Mouse (Mus musculus) adrenal gland (tissue): ENCODE results near the gene Cox6b1.

Experiments used
- intact Hi-C: fragments of 180-260 bp; cut with DNase I; formaldehyde crosslinking; loops from one replicate; pipeline ENCODE4 v1.15.1; 2025
- long read RNA-seq, 2 experiments: library from polyadenylated mRNA; unstranded; transcript quantifications; one replicate each; pipeline ENCODE4 v2.0.0; 2020; ENCODE audit warnings: borderline replicate concordance in 1 of 2; ENCODE audit not compliant: insufficient replicate concordance in 1 of 2

Cox6b1 gene
- long read RNA-seq, experiment 1, transcript Cox6b1-201 (4 exons, 618 nt): major isoform, 887 of 902 reads
- long read RNA-seq, experiment 1, partial matches to known transcripts: 1 of 902 reads
- long read RNA-seq, experiment 1, other reads (novel, unspliced or antisense): 14 of 902 reads
- long read RNA-seq, experiment 2, transcript Cox6b1-201 (4 exons, 618 nt): major isoform, 647 of 662 reads
- long read RNA-seq, experiment 2, partial matches to known transcripts: 3 of 662 reads
- long read RNA-seq, experiment 2, other reads (novel, unspliced or antisense): 12 of 662 reads

DNA sequence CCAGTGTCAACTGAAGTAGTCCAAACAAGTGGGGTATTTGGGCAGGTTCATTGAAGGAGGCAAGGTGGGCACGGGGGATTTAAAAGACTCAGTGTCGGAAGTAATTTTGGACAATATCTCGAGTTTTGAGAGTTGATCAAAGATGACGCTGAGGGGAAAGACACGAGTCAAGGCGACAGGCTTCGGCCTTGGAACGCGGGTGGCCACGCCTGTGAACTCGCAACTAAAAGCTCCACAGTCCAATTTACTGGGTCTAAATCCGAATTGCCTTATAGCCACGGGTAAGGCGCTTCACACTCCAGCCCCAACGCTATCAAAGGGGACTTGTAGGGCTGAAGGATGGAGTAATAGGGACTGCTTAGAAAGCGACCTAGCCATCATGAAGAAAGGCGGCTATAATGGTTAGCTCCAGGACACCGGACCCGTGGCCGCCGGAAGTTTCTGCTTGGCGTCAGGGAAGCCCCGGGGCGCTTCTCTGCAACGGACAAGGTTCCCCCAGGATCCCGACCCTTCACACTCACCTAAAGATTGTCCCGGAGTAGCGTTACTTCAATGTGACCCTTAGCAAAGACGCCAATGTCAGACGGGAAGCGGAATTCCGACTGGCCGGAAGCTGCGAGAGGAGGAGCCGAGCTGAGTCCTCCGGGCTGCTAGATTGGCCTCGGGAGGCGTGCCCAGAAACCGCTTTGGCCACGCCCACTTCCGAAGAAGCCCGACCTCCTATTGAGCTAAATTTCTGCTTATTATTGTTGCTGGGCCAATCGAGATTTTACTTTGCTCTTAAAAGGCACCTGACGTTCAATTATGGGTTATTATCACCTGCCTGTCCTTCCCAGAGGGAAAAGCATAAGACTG, at the start of gene Cox6b1:
TSS of gene Cox6b1 (minus strand) at position 622 of the 855 bp plus-strand sequence.
- intact Hi-C loops: no loop called here

DNA sequence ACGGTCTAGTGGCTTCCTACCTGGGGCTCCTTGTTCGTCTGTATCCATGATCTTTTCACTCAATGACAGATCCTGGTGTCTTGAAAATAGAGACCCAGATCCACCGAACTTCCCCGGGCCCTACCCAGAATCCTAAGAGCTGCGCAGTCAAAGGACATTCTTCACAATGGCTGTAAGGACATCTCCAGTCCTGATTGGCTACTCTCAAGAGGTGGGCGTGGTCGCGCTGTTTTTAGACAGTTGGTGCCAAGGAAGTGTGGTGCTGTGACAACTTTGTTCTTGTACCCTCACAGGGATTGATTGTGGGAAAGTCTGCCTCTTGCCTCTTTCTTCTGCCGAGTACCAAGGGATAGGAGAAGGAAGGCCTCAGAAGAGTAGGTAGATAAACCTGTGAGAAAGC, 45.5 kb upstream of the Cox6b1 start, which contains the start of gene Pmis2:
TSS of gene Pmis2 (minus strand) at position 126 of the 400 bp plus-strand sequence.
- intact Hi-C loops: loop anchor here (10.0 kb wide), 1 partner anchor 93 kb away; the partner anchor contains the start of gene Dmkn

DNA sequence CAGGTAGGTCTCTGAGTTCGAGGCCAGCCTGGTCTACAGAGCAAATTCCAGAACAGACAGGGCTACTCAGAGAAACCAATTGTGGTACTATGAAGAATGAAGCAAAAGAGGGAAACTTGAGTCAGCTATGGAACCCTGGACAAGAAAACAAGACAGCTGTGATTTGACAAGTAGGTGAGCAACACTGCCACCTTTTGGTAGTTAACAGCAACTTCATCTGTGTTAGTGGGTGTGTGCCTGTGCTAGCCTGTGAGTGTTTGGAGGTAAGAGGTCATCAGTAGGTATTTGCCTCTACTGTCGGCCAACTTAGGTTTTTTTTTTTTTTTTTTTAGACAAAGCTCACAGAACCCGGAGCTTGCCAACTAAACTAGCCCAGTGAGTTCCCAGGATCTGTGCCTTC, 43.3 kb upstream of the Cox6b1 start:
- intact Hi-C loops: no loop called here

DNA sequence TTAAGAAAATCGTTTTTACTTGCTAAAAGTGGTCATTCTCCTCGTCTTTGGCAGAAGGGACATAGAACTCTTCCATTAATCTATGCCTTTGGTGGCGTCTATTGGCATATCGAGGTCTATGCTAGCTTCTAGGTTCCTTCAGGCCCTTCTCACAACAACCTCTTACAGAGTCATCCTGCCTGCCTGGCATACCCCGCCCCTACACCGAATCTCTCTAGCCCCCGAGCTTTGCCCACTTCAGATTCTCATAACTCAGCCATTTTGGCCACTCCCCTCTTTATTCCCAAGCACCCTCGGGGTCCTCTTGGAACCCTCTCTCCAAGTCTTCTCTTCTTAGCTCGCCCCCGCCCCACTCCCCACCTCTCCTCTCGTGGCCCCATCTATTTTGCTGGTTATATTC, 39.4 kb upstream of the Cox6b1 start:
- intact Hi-C loops: no loop called here

DNA sequence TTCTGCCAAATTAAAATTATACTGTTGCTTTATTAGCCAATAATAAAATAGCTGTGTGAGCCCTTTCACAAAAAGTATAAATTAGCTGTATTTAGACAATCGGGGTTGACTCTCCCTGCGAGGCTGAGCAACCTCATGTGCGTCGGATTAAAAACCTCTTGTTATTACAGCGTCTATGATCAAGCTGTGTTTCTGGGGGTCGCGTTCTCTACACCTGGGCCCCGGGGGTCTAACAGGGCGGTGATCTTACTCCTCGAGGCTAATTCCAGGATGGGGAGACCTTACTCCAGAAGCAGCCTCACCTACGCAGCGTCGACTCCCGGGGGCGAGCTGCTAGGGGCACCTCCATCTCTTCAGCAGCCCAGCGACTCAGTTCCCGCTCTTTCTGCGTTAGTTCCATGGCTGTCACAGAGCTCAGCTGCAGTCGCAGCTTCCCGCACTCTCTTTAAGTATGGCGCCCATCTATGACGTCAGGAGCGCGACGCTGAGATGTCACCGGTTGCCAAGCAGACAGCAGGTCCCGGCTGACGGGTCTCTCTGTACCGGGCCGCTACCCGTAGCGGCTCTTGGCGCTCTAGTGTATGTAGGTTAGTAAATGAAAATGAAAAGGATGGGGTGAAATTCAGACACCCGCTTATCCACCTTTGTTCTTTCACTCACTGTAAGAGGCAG, 38.7 kb upstream of the Cox6b1 start, which contains the start of gene Haus5:
TSS of gene Haus5 (minus strand) at position 466 of the 672 bp plus-strand sequence.
- intact Hi-C loops: no loop called here

DNA sequence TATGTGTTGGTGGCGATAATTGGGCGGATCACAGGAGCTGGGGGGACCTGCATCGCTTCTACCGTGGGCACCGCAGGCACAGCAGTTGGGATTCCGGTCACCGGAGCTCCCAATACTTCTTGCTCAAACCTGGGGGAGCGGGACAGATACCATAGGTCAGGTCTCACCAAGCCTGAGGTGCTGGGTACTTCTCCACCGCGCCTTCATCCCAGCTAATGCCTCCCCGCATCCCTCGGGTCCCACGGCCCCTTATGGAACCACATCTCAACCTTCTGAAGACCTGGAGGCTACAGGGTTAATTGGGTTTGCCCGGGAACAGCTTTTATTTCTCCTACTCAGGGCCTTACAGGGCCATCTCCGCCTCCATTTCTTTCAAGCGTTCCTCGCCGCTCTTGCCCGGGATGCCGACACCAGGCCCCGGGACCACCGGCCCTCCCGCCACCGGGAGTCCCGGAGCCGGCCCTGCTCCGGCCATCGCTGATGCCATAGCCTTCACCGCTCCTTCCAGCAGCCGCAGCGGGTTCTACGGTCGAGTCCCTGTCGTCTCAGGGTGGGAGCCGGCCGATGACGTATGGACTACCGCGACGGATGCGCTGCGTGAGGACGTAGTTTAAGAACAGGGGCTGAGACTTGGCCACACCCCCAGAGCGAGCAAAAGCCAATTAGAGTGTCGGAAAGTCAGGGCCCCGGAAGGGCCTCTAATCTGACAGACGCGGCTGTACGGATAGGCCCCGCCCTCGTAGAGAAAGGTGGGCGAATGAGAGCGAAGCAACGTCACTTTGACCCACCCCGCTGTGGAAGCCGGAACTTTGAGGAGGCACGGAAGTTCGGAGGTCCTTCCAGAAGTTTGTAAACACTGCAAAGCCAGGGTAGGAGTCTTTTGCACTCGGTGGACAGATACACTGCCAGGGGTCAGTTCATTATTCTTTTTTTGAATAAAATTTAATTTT, 23.9 kb upstream of the Cox6b1 start, which contains the start of gene Rbm42:
TSS of gene Rbm42 (minus strand) at position 727 of the 950 bp plus-strand sequence.
- intact Hi-C loops: no loop called here

DNA sequence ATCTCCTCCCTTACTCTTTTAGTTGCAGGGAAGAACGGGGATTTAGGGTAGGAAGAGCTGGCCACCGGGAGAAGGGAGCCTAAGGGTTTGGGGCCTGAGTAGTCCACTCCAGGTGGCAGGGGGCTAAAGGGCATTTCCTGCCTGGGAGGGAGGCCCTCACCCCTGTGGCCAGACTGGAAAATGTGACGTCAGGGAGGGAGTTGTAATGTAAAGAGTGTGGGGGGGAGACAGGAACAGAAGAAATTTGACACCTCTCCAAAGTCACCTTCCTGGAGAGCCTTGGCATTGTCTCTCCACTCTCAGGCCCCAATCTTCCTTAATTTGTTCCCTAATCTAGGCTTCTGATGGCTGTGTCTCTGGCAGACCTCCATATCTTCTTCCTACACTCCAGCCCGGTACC, 13.1 kb upstream of the Cox6b1 start:
- intact Hi-C loops: no loop called here

DNA sequence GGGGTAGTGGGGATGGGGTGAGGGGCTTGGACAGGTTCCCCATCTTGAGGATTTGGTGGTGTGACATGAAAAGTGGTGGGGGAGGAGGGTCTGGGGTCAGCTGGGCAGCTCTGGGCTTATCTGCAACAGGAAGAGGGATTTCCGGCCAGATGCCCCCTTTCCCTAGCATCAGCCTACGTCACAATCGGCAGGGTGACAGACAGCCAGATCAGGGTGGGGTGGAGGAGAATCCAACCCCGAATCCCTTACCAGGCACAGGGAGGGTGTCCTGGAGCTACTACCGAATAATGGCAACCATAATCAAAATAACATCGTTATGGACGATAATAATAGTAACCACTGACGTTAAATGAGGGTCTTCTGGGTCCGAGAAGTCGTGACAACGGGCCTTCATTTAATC, 10.4 kb upstream of the Cox6b1 start:
- intact Hi-C loops: no loop called here

DNA sequence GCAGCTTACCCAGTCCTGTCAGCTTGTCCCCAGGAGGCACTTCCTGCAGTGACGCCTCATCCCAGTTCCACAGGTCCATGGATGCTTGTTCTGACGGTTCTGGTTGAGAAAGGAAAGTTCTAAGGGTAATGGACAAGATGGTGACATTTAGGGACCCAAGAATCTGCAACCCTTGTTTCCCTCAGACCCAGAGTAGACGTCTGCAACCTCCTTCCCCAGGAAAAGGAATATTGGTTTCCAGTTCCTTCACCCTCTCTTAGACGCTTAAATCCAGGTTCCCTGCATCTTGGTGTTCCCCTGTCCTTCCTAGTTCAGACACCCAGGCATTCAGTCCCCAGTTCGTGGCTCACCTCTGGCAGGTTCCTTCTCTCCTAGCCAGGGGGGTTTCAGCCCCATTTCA, 9.8 kb upstream of the Cox6b1 start, which contains the start of gene Etv2:
TSS of gene Etv2 (minus strand) at position 101 of the 400 bp plus-strand sequence.
- intact Hi-C loops: no loop called here

DNA sequence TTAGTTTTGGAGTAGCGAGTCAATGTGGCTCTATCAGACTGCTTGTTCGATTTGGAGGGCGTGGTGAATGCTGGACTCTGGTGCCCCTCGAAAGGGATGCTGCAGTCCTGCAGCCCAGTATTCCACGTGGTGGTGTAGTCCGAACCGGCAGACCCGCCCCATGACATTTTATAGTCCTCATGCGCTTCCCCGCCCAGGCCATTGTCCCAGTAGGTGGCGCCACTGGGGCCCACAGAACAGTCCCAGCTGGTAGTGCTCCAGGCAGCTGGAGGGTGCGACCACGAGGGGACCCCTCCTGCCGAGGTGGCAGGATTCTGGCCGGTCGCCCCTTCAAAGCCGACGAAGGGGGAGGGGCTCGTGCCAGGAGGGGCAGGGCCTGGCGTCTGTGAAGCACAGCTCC, 8.7 kb upstream of the Cox6b1 start:
- intact Hi-C loops: no loop called here

DNA sequence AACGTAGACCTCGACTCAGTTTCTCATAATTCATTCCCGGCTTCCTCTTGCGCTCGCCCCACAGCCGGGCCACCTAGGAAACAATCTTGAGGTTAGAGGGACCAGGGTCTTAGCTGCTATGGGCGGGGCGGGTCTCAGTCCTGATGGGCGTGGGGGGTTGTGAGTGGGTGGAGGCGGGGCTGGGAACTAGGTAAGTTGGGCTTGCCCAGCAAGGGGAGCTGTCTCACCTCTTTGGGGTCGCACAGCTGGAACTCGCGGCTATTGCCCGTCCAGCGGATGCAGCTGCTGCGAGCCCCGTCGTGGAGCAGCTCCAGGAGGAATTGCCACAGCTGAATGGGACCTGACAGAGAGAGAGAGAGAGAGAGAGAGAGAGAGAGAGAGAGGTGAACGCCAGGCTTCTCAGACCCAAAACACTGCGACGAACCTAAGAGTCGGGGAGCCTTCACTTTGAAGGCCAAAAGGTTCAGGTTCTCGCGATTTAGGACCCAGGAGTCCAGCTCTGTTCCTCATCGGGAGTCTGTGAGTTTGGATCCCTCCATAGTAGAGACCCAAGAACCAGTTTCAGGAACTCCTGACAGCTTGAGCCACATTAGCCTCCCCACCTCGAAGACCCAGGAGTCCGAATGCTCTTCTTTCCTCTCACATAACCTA, 7.9 kb upstream of the Cox6b1 start:
- intact Hi-C loops: no loop called here

DNA sequence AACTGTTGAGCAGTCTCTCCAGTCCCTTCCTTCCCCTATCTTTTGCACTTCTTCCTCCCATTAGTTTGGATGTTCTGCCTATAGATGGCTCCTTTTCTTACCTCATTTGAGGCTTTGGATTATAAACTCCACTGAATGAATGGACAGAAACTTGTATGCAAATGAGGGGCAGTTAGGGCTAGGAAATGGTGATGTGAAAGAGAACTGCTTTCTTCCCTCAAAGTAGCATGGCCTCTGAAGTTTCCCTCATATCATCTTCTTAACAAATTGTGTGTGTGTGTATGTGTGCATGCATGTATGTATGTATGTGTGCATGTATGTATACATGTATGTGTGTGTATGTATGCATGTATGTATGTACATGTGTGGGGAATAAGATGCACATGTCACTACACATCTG, 3.1 kb upstream of the Cox6b1 start:
- intact Hi-C loops: no loop called here

DNA sequence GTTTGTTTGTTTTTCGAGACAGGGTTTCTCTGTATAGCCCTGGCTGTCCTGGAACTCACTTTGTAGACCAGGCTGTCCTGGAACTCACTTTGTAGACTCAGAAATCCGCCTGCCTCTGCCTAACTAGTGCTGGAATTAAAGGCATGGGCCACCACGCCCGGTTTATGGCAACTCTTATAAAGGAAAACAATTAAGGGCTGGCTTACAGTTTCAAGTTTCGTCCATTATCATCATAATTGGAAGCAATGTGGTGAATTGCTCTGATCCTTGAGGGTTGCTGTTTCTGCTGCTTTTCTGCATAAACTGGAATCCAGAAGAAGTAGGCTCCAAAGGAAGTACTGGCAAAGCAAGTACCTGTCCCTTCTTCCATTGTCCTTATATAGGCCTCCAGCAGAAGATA, 696 bp upstream of the Cox6b1 start:
- intact Hi-C loops: no loop called here

DNA sequence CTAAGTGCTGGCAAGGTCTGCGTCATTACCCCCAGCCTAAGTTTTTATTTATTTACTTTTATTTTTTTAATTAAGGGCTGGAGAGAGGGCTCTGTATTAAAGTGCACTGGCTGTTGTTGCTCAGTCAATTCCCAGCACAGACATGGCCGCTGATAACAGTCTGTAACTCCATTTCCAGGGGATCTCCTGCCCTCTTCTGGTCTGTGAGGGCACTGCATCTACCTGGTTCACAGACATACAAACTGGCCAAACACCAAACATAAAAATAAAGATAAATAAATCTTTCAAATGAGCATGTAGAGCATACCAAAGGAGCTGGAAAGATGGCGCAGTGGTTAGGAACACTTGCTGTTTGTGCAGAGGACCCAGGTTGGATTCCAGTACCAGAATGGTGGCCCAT, 6.7 kb downstream of the Cox6b1 start:
- intact Hi-C loops: no loop called here

DNA sequence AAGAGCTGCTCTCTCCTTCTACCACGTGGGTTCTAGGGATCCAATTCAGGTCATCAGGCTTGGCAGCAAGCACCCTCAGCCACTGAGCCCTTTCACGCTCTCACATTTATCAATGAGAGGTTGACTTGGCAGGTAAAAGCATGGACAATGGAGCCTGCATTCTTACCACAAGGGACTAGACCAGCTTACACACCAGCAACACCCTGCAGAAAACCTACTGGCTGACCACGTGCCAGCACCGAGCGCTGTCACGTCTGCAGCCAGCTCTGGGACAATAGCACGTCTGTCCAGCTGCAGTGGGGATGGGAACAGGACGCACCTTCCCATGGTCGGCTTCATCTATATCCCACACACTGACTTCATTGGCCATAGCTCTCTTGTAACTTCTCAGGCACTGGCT, 7.3 kb downstream of the Cox6b1 start:
- intact Hi-C loops: no loop called here

DNA sequence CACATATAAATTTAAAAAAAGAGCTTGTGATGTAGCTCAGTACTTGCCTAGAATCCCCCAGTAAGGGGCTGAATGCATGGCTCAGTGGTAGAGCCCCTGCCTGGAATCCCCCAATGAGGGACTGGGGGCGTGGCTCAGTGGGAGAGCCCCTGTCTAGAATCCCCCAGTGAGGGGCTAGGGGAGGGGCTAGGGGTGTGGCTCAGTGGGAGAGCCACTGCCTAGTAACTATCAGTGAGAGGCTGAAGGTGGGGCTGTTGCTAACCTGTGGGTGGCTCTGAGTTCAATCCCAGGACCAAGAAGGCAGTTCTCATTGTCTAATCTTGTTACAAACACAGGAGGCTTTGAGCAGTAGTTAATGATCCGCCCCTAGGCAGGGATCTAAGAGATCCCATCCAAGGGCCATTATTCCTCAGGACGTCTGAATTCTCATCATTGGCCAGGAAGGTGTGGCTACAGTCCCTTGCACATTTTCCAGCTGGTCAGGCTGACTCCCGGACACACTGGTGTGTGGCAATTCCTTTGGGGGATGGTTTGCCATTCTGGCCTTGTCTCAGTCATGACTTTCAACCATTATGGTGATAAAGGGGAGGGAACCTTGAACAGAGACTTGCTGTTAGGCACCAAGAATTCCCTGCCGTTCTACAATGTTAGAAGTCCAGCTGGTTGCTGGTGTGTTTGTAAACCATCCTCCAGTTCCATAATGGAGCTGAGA, 10.7 kb downstream of the Cox6b1 start:
- intact Hi-C loops: no loop called here

DNA sequence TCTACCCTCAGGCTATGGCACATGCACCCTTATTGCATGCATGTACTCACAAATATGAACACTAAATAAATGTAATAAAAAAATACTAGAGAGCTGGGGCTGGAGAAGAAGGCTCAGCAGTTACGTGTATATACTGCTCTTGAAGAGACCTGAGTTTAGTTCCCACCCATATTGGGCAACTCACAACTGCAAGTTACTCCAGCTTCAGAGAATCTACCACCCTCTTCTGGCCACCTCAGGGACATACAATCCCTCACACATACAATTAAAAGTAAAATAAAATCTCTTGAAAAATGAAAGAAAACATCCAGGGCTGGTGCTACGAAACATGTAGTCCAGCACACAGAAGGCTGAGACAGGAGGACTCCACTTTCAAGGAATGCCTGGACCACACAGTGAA, 11.5 kb downstream of the Cox6b1 start:
- intact Hi-C loops: no loop called here

DNA sequence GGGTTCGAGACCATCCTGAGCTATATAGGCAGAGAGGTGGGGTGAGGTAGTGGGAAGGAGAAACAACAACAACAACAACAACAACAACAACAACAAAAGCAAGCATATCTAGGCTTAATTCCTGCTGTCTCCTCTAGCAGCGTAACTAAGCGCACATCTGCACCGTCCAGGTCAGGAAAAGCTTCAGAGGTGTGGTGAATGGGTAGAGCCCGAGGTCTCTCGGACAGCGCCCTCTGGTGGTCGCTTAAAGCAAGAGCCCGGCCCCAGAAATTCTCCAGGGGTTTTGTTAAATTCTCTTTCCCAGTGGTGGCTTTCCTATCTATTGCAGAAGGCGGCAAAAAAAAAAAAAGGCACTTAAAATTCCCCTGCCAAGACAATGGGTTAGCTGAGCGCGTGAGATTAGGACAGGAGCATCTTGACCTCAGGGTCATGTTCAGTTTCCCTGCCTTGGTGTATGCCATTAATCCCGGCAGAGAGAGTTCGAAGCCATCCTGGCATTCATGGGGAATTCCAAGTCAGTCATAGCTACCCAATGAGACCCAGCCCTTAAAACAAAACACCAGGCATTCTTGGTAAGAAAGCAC, 12.3 kb downstream of the Cox6b1 start:
- intact Hi-C loops: loop anchor here (2.0 kb wide), 1 partner anchor 25 kb away; the partner anchor contains the start of gene Kmt2b
